Mouse (Mus musculus) heart, postnatal 25 days (tissue): ENCODE data around the gene Kdm6b. TPM values are rescaled to one million over a fixed set of nuclear protein-coding genes. Genes with fewer than 3 reads are reported as not detected.

ENCODE experiments used
- DNase-seq: peaks from one replicate; pipeline ENCODE4 v3.0.0; 2022; ENCODE audit warnings: low spot score
- intact Hi-C: fragments of 180-260 bp; cut with DNase I; formaldehyde crosslinking; loops from one replicate; pipeline ENCODE4 v1.15.1; 2025
- total RNA-seq, 2 experiments: library from RNA; stranded (reverse); gene quantifications; 2 replicates each; pipeline ENCODE4 v1.2.3; 2021

Kdm6b gene
- total RNA-seq, 2 experiments from 2014 or later = 25.6 to 30.3 TPM

DNA sequence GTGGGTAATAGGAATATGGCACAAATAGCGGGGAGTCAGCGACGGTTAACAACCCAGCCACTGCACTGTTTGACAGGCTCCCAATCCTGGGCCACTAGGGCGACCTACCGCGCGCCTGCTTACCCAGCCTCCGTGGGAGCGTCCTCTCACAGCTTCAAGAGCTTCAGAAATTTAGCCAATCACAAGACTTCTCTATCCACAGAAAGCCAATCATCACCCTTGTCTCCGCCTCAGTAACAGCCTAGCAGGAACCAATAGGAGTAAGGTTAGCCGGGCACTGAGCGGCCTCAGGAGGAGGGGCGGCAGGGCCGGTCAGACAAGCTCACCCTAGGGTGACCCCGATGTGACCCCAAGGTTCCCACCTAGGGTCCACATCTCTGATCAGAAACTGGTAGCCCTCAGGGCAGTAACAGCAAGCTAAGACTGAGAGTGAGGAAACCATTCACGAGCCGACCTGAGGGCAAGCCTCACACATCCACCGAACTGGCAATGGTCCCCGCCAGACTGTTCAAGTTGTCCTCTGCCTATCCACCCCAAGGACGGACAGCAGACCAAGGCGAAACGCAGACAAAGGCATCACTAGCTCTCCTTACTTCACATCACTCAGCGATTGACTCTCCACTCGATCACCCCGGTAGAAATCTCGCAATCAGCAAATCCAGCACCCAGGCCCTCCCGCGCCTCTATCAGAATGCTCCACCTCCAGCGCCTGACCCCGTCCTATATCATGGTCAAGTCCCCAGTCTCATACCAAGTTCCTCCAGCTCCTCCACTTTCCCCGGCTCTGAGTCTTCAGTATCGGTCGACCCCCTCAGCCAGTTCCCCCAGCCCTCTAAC is 4.7 kb downstream of the Kdm6b start:
- DNase-seq = peak; percentile 80
- intact Hi-C loops = loop anchor here (10.0 kb wide), 1 partner anchor 586 kb away; the partner anchor contains the start of genes Gabarap and Phf23

DNA sequence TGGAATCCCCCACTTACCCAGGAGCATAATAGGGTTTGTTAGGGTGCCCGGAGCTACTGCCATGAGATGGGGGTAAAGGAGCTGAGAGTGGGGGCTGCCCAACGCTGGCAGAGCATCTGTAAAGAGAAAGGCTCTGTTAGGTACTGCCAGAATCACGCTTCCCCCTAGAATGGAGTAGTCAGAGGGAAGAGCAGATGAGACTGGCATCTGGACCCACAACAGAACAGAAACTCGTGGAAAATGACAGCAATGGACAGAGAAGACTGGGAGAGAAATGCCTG is 5.8 kb downstream of the Kdm6b start:
- DNase-seq = no peak
- intact Hi-C loops = loop anchor here (10.0 kb wide), 1 partner anchor 587 kb away; the partner anchor contains the start of genes Gabarap and Phf23

DNA sequence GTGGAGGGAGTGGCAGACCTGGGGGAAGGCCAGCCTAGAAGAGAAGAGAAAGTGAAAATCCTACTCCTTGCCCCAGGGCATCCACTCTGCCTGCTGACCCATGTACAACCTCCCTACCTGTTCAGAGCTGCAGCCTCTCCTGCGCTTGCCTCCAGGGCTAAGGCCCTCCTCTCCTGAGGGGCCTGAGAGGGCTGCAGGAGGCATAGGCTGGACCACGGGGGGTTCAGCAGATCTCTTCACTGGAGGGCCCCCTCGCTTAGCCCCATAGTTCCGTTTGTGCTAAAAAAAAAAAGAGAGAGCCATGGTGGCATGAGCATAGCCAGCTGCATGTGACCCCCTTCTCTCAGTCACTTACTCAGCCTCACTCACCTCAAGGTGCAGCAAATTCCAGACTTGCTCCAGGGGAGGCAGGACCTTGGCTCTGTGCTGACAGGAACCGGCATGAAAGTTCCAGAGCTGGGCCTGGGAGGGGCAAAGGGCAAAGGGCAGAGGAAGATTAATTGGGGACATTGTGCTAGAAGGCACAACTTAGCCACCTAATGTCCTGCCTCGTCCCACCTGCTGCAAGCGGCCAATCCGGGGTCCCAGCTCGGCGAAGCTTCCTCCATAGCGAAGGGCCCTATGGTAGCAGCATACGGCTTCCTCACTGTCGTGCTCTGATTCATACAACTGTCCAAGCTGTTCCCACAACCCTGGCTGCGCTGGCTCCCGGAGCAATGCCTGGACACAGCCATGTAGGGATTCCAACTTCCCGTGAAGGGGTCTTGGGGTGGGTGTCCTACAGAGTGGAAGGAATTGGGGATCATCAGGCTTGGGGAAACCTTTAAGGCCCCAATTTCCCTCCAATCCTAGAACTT is 6.4 kb downstream of the Kdm6b start:
- no peak for DNase-seq
- intact Hi-C loops = loop anchor here (10.0 kb wide), 1 partner anchor 588 kb away; the partner anchor contains the start of genes Gabarap and Phf23

DNA sequence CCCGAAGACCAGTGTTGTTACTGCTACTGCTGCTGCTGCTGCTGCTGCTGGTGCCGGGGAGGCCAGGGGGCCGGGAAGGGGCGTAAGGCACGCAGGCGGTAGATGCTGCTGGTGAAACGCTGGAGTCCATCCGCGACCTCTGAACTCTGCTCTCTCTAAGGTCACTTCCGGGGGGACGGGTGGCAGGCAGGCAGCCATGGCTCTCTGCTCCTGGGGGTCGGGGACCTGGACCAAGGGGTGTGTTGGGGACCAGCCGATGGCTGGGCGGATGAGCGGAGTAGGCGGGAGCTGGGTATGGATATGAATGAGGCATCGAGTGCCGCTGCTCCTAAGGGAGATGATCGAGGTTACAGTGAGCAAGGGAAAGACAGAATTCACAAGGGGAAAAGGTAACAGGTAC is 7.2 kb downstream of the Kdm6b start:
- DNase-seq = no peak
- intact Hi-C loops = loop anchor here (10.0 kb wide), 1 partner anchor 589 kb away; the partner anchor contains the start of genes Gabarap and Phf23

DNA sequence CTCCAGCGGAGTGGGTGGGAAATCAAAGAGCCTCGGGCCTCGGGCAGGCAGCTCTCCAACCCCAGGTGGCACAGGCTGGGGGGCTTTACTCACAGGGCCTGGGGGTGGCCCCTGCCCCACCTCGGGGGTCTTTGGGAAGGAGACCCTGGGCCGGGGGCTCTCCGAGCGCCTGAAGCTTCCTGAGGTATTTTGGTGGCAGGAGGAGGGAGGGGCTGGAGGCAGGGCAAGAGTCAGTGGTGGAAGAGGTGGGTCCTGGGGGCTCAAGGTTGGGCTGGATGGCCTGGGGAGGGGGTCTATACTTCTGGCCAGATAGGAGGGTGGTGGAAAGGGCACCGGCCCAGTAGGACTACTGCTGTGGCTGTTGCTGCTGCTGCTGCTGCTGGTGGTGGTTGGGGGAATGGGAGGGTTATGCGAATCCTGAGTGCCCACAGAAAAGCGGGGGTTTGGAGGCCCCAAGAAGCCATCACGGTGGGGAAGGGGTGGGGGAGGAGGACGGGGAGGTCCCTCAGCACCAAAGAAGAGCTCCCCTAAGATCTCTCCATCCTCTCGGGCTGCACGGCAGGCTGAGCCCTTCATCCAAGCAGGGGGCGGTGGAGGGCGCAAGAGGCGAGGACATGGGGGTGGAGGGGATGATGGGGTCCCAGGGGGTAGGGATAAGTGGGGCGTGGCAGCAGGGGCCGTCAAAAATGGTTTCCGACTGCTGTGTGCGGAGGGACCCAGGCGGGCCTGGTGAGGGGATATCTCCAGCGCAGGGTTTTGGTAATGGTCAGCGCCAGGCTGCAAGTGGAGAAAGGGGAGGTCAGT is 7.9 kb downstream of the Kdm6b start:
- intact Hi-C loops = loop anchor here (10.0 kb wide), 1 partner anchor 589 kb away; the partner anchor contains the start of genes Gabarap and Phf23
- no peak for DNase-seq

DNA sequence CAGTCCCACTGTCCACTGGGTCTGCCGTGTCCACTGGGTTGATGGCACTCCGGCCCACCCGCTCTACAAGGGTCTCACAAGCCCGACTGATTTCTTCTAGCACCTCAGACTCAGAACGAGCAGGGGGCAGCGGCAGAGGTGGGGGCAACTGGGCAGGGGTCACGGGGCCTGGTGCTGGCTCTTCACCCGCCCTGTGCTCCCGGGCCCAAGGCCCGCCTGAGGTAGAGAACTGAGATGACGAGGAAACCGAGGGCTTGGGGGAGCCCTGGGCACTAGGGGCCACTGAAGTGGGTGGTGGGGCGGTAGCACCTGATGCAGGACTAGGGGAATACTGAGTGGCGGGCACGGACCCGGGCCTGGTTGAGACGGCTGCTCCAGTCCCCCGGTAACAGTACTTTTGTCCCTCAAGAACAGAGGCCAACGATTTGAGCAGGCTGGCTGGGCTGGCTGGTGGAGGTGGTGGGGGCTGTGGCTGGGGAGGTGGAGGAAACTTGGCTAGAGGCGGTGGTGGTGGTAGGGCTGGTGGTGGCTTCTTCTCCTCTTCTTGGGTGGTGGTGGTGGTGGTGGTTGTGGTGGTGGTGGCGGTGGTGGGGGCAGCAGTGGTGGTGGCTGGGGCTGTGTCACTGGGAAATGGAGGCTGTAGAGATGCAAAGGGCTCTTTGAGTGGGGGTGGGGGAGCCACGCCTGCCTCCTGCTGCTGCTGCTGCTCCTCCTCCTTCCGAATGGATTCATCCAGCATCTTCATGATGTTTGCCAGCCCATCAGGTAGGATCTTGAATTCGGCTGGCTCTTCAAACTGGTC is 8.7 kb downstream of the Kdm6b start:
- intact Hi-C loops = loop anchor here (10.0 kb wide), 1 partner anchor 590 kb away; the partner anchor contains the start of genes Gabarap and Phf23
- DNase-seq = no peak

DNA sequence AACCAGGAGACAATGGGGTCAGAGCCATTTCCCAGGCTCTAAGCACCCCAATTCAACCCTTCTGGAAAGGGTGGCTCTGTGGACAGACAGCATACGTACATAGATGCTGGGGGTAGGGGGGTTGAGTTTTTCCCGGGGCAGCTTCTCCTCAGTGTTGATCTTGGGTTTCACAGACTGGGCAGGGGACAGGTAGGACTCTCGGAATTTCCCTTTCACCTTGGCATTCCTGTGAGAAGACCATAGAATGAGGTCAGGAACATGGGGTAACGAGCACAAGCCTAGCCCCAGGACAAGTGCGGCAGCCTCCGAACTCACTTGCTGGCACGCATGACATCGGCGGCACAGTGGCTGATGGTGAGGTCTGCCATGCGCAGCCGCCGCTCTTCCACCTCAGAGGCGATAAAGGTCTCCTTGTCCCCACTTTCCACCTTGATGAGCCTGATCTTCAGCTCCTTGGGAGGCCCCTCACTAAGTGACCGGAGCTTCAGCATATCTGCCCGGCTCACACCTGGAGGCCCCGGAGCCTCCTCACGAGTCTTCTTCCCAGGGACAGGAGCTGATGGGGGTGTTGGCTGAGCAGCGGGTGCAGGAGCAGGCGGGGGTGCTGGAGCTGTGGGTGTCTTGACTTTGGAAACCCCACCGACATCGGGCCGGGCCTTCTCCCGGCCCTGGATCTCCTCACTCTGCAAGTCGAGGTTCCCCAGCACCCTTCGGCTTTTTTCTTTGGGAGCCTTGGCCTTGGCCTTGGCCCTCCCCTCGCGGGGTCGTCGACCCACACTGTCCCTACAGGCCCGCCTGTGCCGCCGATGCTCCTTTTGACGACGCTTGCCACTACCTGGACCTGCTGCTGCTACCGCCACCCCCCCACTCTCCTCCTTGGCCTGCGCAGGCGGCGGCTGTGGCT is 9.5 kb downstream of the Kdm6b start:
- DNase-seq = no peak
- intact Hi-C loops = loop anchor here (10.0 kb wide), 1 partner anchor 591 kb away; the partner anchor contains the start of genes Gabarap and Phf23

DNA sequence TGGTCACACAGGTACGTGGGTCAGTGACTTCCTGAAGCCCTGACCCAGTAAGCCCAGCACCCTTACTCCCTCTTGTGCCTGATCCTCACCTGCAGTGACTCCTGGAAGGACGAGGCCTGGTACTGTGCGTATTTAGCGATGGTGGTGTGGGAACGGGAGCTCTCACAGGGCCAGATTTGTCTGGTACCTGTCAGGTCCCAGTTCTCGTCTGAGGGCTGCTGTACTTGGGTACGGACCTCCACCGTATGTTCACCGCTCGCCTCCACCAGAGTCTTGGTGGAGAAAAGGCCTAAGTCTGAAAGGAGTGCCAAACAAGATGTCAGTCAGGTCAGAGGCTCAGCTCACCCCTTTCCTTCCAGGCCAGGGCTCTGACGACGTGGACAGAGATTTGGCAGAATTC is 11.5 kb downstream of the Kdm6b start:
- intact Hi-C loops = loop anchor here (1.0 to 10.0 kb wide), 2 partner anchors 112 to 593 kb away; partner anchors contain the start of genes Gabarap and Phf23
- DNase-seq = no peak

DNA sequence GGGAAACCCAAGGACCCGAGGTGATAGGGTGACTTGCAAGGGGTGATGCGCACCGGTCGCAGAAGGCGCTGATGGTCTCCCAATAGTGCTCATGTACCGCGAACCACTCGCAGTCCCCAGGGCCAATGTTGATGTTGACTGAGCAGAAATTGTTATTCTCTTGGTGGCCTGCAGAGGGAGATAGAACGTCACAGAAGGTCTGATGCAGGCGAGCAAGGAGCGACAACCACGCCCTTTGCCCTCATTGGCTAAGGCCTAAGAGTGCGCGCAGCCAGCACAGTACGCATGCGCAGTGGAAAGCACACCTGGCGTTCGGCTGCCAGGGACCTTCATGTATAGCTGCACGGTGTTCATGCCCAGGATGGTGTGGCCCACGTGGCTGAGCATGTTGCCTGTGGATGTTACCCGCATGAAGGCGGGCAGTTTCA is 12.3 kb downstream of the Kdm6b start:
- peak; percentile 74 for DNase-seq
- intact Hi-C loops = loop anchor here (1.0 to 10.0 kb wide), 2 partner anchors 113 to 594 kb away; partner anchors contain the start of genes Gabarap and Phf23

DNA sequence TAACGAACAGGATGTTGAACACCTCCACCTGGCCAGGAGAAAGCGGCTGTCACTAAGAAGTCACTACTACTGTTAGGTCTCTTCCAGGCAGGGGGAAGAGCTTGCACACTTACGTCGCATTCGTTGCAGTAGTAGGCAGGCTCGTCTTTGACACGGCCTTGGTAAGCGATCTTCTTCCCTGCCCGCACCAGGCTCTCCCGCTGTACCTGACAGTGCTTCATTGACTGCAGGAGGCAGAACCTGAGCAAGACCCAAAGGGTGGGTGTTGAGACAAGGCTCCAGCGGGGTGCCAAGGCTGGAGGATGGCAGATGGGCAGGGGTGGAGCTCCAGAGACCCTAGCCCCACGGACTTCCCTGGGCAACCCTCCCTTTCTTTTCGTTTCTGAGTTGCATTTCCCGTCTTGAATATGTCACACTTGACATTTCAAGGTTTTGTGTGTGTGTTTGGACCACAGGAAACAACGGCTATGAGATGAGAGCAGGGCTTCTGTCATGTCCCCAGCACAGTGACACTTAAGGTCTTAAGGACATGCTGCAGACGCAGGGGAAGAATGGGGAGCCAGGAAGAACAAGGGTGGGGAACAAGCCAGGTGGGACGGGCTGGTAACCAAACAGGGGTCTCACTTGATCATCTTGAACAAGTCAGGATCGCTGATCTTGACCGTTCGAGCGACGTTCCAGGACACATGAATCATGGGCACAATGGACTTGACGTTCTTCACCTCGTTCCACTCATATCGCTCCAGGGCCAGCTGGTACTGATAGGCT is 13.2 kb downstream of the Kdm6b start:
- DNase-seq = no peak
- intact Hi-C loops = loop anchor here (1.0 to 10.0 kb wide), 2 partner anchors 32 to 595 kb away; partner anchors contain the start of genes Gabarap and Phf23

DNA sequence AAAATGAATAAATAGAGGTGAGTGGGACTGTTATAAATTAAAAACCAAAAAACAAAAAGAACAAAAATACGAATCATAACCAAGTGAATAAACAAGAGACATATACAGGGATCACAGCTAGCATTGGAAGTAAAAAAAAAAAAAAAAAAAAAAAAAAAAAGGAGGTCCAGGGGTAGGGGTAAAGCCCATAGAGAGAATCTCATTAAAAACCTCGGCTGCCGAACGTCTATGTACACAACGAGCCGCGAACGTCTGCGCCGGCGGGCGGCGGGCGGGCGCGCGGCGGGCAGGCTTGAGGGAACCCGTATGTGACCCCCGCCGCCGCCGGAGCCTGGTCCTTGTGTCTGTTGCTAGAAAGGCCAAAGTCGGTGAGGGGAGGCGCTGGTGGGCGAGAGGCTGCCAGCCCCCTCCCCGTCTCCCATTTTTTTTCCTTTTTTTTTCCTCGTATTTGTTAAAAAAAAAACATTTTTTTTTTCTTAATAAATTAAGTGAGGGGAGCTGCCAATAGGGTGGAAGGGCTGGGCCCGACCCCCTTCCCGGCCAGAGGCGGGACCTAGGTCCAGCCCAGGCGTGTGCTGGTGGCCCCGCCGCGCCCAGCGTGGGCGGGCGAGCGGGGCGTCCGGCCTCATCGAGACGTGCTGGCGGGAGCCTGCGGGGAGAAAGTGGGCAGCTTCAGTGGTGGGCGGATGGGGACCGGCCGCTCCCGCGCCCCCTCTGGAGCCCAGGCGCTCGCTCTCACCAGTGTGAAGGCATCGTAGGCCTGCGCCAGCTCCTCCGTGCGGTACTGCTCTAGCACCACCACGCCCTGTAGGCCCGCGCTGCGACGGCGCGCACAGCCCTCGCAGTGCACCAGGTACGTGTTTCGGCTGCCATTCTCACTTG is 14.0 kb downstream of the Kdm6b start:
- DNase-seq = no peak
- intact Hi-C loops = loop anchor here (1.0 to 10.0 kb wide), 3 partner anchors 33 to 595 kb away; partner anchors contain the start of genes Gabarap, Per1 and Phf23

DNA sequence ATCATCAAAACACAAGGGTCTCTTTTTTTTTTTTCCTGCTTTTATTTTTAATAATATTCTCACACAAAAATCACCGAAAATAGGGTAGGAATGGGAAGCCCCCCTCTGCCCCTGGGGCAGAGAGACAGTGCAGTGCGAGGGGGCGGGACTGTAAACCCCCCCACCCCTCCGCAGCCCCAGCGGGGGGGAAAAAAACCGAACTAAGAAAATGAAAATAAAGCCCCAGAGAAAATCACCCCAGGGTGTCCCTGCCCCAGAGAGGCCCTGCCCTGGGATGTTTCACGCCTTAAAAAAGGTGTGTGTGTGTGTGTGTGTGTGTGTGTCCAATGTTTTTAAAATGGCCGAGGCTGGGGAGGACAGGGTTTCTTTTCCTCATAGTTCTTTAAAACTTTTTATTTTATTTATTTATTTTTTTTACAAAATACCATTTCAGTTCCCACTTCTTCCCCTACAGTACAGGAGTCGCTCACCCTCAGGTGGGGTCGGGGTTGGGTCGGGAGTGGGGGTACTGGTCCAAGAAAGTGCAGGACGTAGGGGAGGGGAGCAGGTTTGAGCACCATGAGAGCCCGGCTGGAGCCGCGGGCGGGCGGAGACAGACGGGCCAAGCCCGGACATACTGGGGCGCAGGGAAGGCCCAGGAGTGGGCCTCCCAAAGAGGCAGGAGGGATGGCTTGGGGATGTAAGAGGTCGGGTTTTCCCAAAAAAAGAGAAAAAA is 14.8 kb downstream of the Kdm6b start:
- intact Hi-C loops = loop anchor here (5.0 kb wide), 1 partner anchor 301 kb away; the partner anchor contains the start of gene Per1
- DNase-seq = no peak

DNA sequence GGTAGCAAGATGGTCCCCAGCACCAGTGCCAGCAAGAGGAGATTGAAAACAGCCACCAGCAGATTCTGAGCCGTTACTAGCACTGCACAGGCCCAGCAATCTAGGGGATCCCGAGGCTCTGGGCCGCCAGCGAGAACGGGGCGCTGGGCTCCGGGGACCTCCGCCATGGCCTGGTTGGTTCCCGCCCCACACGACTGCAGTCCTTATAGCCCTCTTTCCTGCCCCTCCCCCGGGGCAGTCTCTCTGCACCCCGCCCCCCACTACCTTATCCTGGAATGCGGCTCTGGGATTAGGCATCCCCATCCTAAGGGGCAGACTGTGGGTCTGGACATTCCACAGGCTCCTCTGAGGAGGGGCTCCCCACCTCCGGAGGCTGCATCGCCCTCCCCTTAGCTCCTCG is 15.4 kb downstream of the Kdm6b start, which contains the start of gene Tmem88:
Gene Tmem88 (minus strand): TSS at position 176 of the 400 bp plus-strand sequence.
- peak; percentile 61 for DNase-seq
- intact Hi-C loops = loop anchor here (5.0 kb wide), 1 partner anchor 301 kb away; the partner anchor contains the start of gene Per1

DNA sequence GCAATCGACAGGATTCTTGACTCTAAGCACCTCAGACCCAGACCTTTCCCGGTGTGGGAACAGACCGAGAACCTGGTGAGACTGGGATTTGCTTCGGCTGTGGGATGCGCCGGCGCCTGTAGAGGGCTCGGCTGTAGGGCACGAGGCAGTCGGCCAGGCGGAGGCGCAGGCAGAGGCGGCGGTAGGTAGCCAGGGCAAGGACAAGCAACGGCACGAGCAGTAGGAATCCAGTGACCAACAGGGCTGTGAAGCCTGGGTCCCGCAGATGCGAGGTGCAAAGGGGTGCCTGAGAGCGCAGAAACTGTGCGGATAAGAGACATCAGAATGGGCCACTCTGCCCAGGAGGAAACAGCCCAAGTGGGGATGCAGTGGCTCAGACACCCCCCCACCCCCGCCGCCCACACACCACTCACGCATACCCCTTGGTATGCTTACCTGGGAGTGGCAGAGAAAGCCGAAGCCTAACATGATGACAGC is 15.9 kb downstream of the Kdm6b start:
- peak; percentile 8 for DNase-seq
- intact Hi-C loops = loop anchor here (5.0 kb wide), 1 partner anchor 300 kb away; the partner anchor contains the start of gene Per1

DNA sequence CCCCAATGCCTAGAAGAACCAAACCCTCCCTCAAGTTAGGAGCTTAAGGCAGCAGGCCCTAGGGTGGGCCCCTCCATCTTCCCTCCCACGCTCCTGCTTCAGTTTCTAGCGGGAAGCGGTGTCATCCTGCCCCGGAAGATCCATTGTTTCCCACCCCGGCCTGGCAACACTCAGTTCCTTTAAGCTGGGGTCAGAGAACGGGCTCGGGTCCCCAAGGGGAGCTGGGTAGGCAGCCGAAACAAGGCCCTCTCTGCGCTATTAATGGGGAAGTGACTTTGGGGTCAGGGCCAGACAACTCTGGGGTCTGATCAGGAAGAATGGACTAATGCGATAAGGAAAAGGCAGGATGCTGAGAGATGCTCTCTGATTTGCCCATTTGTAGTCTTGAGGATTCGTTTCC is 16.7 kb downstream of the Kdm6b start:
- DNase-seq = peak; percentile 76
- intact Hi-C loops = loop anchor here (5.0 kb wide), 1 partner anchor 299 kb away; the partner anchor contains the start of gene Per1
